Mouse (Mus musculus) ES-E14 (cell line): ENCODE results near the gene Bcl3.

Source experiments
- HCFC1 ChIP-seq: IDR thresholded peaks from 2 replicates; pipeline ENCODE4 v1.6.1; 2012; ENCODE audit warnings: low read length, inconsistent platforms, borderline replicate concordance; ENCODE audit not compliant: insufficient read depth
- MAFK ChIP-seq: IDR thresholded peaks from 2 replicates; pipeline ENCODE4 v1.6.1; 2014; ENCODE audit warnings: mild to moderate bottlenecking, low read depth, low read length, inconsistent platforms; ENCODE audit not compliant: insufficient read depth

DNA sequence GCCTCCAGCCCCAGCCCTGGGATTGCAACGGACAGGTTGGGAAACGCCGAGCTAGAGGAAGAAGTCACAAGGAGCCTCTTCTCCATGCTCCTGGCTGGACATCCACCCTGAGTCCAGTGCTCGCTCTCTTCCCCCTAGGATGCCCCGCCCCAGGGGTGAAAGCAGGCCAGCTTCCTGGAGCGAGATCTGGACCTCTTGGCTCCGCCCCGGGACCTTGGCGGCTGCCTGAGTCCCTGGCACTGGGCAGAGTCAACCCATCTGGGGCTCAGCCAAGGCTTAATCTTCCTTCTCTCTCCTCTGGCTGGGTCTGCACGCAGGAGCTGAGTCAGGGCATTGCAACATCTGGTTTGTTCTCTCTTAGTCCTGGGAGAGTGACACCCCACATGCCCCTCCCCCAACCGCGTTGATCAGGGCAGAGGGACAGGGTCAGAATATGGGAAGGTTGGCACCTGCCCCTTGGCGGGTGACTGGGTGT, 8.1 kb upstream of the Bcl3 start:
- TF ChIP-seq MAFK = no peak
- no peak for TF ChIP-seq HCFC1
